Comparison of ENCODE assay signal across 9 mouse cellular contexts in the genomic region with DNA sequence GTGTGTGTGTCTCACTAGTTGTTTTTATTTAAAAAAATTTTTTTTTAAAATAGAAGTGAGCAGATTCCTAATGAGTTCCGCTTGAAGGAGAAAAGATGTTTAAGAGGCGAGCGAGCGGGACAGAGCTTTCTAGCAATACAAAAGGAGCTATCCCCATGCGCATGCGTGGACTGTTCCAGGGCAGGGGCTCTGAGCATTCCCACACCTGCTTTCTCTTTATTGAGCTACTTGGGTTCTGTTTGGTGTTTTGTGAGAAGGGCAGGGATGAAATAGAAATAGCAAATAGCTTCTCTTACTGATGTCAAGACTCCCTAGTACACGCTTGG. TPM values are rescaled to one million over a fixed set of nuclear protein-coding genes. Genes with fewer than 3 reads are reported as not detected.
DNase-seq lines count a peak whose midpoint lies in the region; ATAC-seq lines count a peak whose summit lies in the region.
"Had no signal": no experiment of that assay in that cellular context is flagged by ENCODE, and none has a peak within 500 bp of the region (broad histone marks: within the 10 kb centered on the region; RNA-seq: fewer than 3 reads in every experiment).

No protein-coding gene starts in this region.

- H3K4me1 ChIP-seq in kidney, embryonic 15.5 days = peaks cover 8% of the 10 kb centered on the region
- peaks cover 10% of the 10 kb centered on the region; the same call in 1 of the 2 replicates for H3K4me1 ChIP-seq in forebrain, embryonic 14.5 days (ENCODE audit: control insufficient read depth, insufficient read depth, low read length)
- peaks cover 16% of the 10 kb centered on the region for H3K4me1 ChIP-seq in midbrain, embryonic 12.5 days

- no peaks in the 10 kb centered on the region for H3K36me3 ChIP-seq in kidney, embryonic 15.5 days
- 0 out of 2 replicates have a peak, but pooled peaks cover 2% of the 10 kb centered on the region for H3K36me3 ChIP-seq in forebrain, embryonic 14.5 days (ENCODE audit: control insufficient read depth, insufficient read depth, low read length)
- H3K36me3 ChIP-seq in midbrain, embryonic 12.5 days = 0 out of 2 replicates have a peak, but pooled peaks cover 5% of the 10 kb centered on the region
- H3K36me3 ChIP-seq: limb, embryonic 15.5 days had no signal

- no peak overlapping the region for H3K4me3 ChIP-seq in kidney, embryonic 15.5 days (replicated peaks)
- no peak overlapping the region for H3K4me3 ChIP-seq in forebrain, embryonic 14.5 days (ENCODE audit: low read depth, low read length)
- no peak overlapping the region for H3K4me3 ChIP-seq in midbrain, embryonic 12.5 days
- H3K4me3 ChIP-seq: limb, embryonic 15.5 days had no signal

- WGBS in kidney, embryonic 15.5 days = 37% methylated on average over 7 of the region's 7 CpGs
- WGBS in forebrain, embryonic 14.5 days = 2% methylated on average over 7 of the region's 7 CpGs
- 8% methylated on average over 7 of the region's 7 CpGs for WGBS in midbrain, embryonic 12.5 days

- peak overlapping the region; percentile 48; the same call in 1 of the 2 replicates for H3K27ac ChIP-seq in kidney, embryonic 15.5 days
- H3K27ac ChIP-seq in forebrain, embryonic 14.5 days (ENCODE audit: low read depth, low read length) = peak overlapping the region; percentile 49; the same call in 1 of the 2 replicates
- H3K27ac ChIP-seq in midbrain, embryonic 12.5 days (replicated peaks) = peak overlapping the region; percentile 79
- H3K27ac ChIP-seq: limb, embryonic 15.5 days had no signal

- H3K9ac ChIP-seq in kidney, embryonic 15.5 days = no peak overlapping the region
- no peak overlapping the region; the same call in 1 of the 2 replicates for H3K9ac ChIP-seq in forebrain, embryonic 14.5 days (ENCODE audit: low read length)
- H3K9ac ChIP-seq in midbrain, embryonic 12.5 days (replicated peaks) = no peak overlapping the region
- H3K9ac ChIP-seq: limb, embryonic 15.5 days had no signal

- 0 out of 2 replicates have a peak, but pooled peaks have one; percentile 18 for ATAC-seq in kidney, embryonic 15.5 days (replicated peaks; ENCODE audit: low FRiP score)
- peak; percentile 88 for ATAC-seq in forebrain, embryonic 14.5 days
- ATAC-seq in midbrain, embryonic 12.5 days (ENCODE audit: low FRiP score, low read depth) = peak; percentile 85
- ATAC-seq in CD4-positive, CD25-positive, alpha-beta regulatory T cell, adult 4 months = no peak

- DNase-seq in kidney, adult 11 months = no peak
- peak; percentile 49 for DNase-seq in brain, embryonic 18.5 days (ENCODE audit: low read depth, low spot score)
- DNase-seq in forebrain, embryonic 14.5 days (ENCODE audit: low spot score) = peak; percentile 92
- DNase-seq in spleen, postnatal 36 days (ENCODE audit: low spot score in 2 of 2) = no peak
- no peak for DNase-seq in urinary bladder, postnatal 14 days (ENCODE audit: low spot score)

- no peaks in the 10 kb centered on the region for H3K9me3 ChIP-seq in kidney, embryonic 15.5 days (replicated peaks)
- H3K9me3 ChIP-seq in forebrain, embryonic 14.5 days (replicated peaks; ENCODE audit: control insufficient read depth, low read length) = no peaks in the 10 kb centered on the region
- H3K9me3 ChIP-seq in midbrain, embryonic 12.5 days = no peaks in the 10 kb centered on the region
- H3K9me3 ChIP-seq: limb, embryonic 15.5 days had no signal

- H3K27me3 ChIP-seq in kidney, embryonic 15.5 days = no peaks in the 10 kb centered on the region
- H3K27me3 ChIP-seq in forebrain, embryonic 14.5 days (replicated peaks; ENCODE audit: control insufficient read depth, insufficient read depth, low read length) = no peaks in the 10 kb centered on the region
- no peaks in the 10 kb centered on the region for H3K27me3 ChIP-seq in midbrain, embryonic 12.5 days
- H3K27me3 ChIP-seq: limb, embryonic 15.5 days had no signal

- H3K4me2 ChIP-seq in kidney, embryonic 15.5 days = peak overlapping the region; percentile 17; the same call in 1 of the 2 replicates
- H3K4me2 ChIP-seq in forebrain, embryonic 14.5 days (ENCODE audit: low read length) = peak overlapping the region; percentile 34
- H3K4me2 ChIP-seq in midbrain, embryonic 12.5 days (replicated peaks) = peak overlapping the region; percentile 36
- H3K4me2 ChIP-seq: limb, embryonic 15.5 days had no signal

RNA-seq across cellular contexts. Expression of a gene that starts 45.0 kb away (rescaled TPM):
- polyA plus RNA-seq in kidney, embryonic 15.5 days (2015; fragmentation: Nextera tagmentation; extraction: Ambion mirVana) = 6.2 and 6.9 TPM in 2 replicates
- polyA plus RNA-seq in forebrain, embryonic 14.5 days (2014; fragmentation: Nextera tagmentation; extraction: Ambion mirVana) = 20.8 and 25.3 TPM in 2 replicates
- polyA plus RNA-seq in midbrain, embryonic 12.5 days (2016; fragmentation: Nextera tagmentation; extraction: Ambion mirVana) = 23.9 and 24.4 TPM in 2 replicates
- polyA plus RNA-seq in CD4-positive, CD25-positive, alpha-beta regulatory T cell, adult 4 months (2017; shearing (Covaris generic)) = not detected

Comparison
In these comparisons a context has a peak if more than half of its experiments do, and no peak if none do; other contexts are left out.
1. DNase-seq: peak in brain, embryonic 18.5 days (single experiment) and forebrain, embryonic 14.5 days (single experiment); none in kidney, adult 11 months (single experiment), spleen, postnatal 36 days (0 of 2) and urinary bladder, postnatal 14 days (single experiment).
2. Peak in every context shown above with its lines, with median percentiles within 50 percentile points of each other: H3K27ac ChIP-seq and H3K4me2 ChIP-seq.